Mouse (Mus musculus): ENCODE data around the gene Pdzd4. TPM values are rescaled to one million over a fixed set of nuclear protein-coding genes. Genes with fewer than 3 reads are reported as not detected.

Gene Pdzd4
- total and polyA plus RNA-seq, 3 experiments: 1.1 to 1.7 (median 1.5) TPM

GRCm38 (mm10) chrX:73793039-73793438 lies 31.7 kb downstream of the Pdzd4 start:
- Histone ChIP-seq H3K79me2 (replicated peaks; ENCODE audit: control insufficient read depth, insufficient read depth, low read length) (no peaks in the 10 kb centered on the region), H3K36me3 (ENCODE audit: control insufficient read depth, insufficient read depth, low read length) (no peaks in the 10 kb centered on the region), H3K4me3 (no peak overlapping the region), H3K4me1 (ENCODE audit: control insufficient read depth, insufficient read depth, low read length) (no peaks in the 10 kb centered on the region; the same call in 1 of the 2 replicates), H3K27ac (no peak overlapping the region), H3K9ac (ENCODE audit: low read depth, low read length) (no peak overlapping the region), H3K27me3 (ENCODE audit: control insufficient read depth, insufficient read depth, low read length) (no peaks in the 10 kb centered on the region)
- intact Hi-C loops (cut with DNase I): no loop called here
- TF ChIP-seq CTCF (IDR thresholded peaks at IDR 0.05) (no peak), POLR2A (IDR thresholded peaks at IDR 0.05; ENCODE audit: insufficient read depth, low read depth, low read length) (no peak), EP300 (IDR thresholded peaks at IDR 0.05; ENCODE audit: insufficient read depth, low read depth, low read length) (no peak)
- DNase-seq: no peak

DNA sequence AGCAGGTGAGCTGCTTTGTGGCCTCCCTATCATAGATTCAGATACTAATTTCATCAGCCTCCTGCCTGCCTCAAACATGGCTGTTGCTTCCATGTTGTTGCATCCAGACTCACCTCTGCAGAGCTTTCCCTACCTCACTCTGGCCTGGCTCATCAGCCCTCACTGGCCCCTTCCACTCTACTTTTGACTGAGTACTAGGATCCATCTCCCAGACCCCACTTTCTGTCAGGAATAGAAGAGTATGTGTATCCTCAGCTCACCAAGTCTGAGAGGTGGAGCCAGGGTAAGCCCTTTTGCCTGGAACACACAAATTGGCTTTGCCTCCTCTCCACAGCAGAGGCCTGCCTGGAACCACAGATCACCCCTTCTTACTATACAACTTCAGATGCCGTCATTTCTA lies 36.3 kb downstream of the Pdzd4 start:
- 74% methylated on average over 1 of the region's 1 CpGs for WGBS
- Histone ChIP-seq H3K27ac (no peak overlapping the region), H3K36me3 (ENCODE audit: control insufficient read depth, insufficient read depth, low read length) (peaks cover 1% of the 10 kb centered on the region), H3K4me3 (no peak overlapping the region), H3K27me3 (ENCODE audit: control insufficient read depth, insufficient read depth, low read length) (no peaks in the 10 kb centered on the region), H3K4me1 (ENCODE audit: control insufficient read depth, insufficient read depth, low read length) (peaks cover 1% of the 10 kb centered on the region; the same call in 1 of the 2 replicates), H3K9ac (ENCODE audit: low read depth, low read length) (no peak overlapping the region), H3K79me2 (replicated peaks; ENCODE audit: control insufficient read depth, insufficient read depth, low read length) (no peaks in the 10 kb centered on the region)
- intact Hi-C loops (cut with DNase I): loop anchor here (5.0 kb wide), 2 partner anchors 116 to 179 kb away; partner anchors contain the start of genes Hcfc1 and Slc6a8
- peak in 1 of 2 experiments; percentile 1 for DNase-seq
- TF ChIP-seq CTCF (IDR thresholded peaks at IDR 0.05) (no peak), EP300 (IDR thresholded peaks at IDR 0.05; ENCODE audit: insufficient read depth, low read depth, low read length) (no peak), POLR2A (IDR thresholded peaks at IDR 0.05; ENCODE audit: insufficient read depth, low read depth, low read length) (no peak)

- H3K36me3 ChIP-seq (ENCODE audit: control insufficient read depth, insufficient read depth, low read length): peaks cover 1% of the 10 kb centered on the region
- H3K27me3 ChIP-seq (ENCODE audit: control insufficient read depth, insufficient read depth, low read length): no peaks in the 10 kb centered on the region
- peak overlapping the region; percentile 62 for H3K4me3 ChIP-seq
- DNase-seq: no peak
- H3K79me2 ChIP-seq (replicated peaks; ENCODE audit: control insufficient read depth, insufficient read depth, low read length): no peaks in the 10 kb centered on the region
- intact Hi-C loops (cut with DNase I): loop anchor here (2.0 to 5.0 kb wide), 3 partner anchors 70 to 180 kb away; partner anchors contain the start of genes Abcd1, Bcap31, Hcfc1 and Slc6a8
- peaks cover 4% of the 10 kb centered on the region; the same call in 1 of the 2 replicates for H3K4me1 ChIP-seq (ENCODE audit: control insufficient read depth, insufficient read depth, low read length)
- peak overlapping the region; percentile 97 for H3K27ac ChIP-seq
- peak overlapping the region; percentile 79 for H3K9ac ChIP-seq (ENCODE audit: low read depth, low read length)
- TF ChIP-seq POLR2A (IDR thresholded peaks at IDR 0.05; ENCODE audit: insufficient read depth, low read depth, low read length): no peak
- TF ChIP-seq EP300 (IDR thresholded peaks at IDR 0.05; ENCODE audit: insufficient read depth, low read depth, low read length): no peak
- TF ChIP-seq CTCF (IDR thresholded peaks at IDR 0.05): no peak
- WGBS: 20% methylated on average over 22 of the region's 22 CpGs
Measured at GRCm38 (mm10) chrX:73787225-73787558, 37.6 kb downstream of the Pdzd4 start.

DNA sequence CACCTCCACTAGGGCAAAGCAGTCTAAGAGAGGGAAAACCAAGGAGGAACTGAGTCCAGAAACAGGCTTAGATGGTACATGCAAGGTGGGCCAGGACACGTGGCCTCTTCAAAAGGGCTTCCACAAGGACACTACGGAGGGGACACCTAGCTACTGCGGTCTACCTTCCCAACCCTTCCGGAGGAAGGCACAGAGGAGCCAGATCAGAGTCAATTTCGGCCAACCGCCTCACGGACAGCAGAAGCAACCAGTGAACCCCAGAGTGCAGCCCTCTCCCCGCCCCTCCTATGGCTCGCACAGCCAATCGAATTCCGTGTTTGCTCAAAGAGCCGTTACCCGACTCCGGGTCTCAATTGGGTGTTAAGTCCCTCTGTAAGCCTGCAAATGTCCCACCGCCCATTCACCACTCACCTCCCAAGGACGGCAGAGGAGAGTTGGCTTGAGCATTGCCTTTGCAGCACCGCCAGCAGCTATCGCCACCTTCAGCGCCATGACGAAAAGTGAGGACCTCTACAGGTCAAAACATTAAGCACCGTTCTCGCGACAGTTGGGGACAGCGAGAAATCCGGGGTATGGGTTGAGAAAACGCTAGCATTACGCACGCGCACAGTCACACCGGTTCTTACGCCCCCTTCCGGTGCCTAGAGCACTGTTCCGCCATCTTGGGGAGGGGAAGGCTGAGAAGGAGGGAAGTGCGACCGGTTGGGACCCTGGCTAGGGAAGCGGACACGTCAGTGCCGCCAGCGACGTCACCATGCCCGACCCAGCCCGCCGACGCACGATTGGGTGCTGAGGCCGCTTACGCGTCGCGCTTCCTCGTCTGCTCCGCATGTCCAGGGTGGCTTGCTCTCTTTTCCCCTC lies 38.2 kb downstream of the Pdzd4 start, which contains the start of the genes Idh3g and Ssr4:
TSS of gene Idh3g (minus strand) at position 534 of the 861 bp plus-strand sequence.
TSS of gene Ssr4 (plus strand) at position 665 of the 861 bp plus-strand sequence.
- 18% methylated on average over 52 of the region's 52 CpGs for WGBS
- intact Hi-C loops (cut with DNase I): loop anchor here (2.0 to 5.0 kb wide), 3 partner anchors 70 to 181 kb away; partner anchors contain the start of genes Abcd1, Bcap31, Hcfc1 and Slc6a8
- TF ChIP-seq EP300 (IDR thresholded peaks at IDR 0.05; ENCODE audit: insufficient read depth, low read depth, low read length) (no peak), CTCF (IDR thresholded peaks at IDR 0.05) (peak; percentile 63)
- DNase-seq: peak; percentile 92 to 95
- no peaks in the 10 kb centered on the region for H3K27me3 ChIP-seq (ENCODE audit: control insufficient read depth, insufficient read depth, low read length)
- peak within 1 kb of the TSS; percentile 97 for H3K27ac ChIP-seq
- peaks cover 1% of the 10 kb centered on the region for H3K36me3 ChIP-seq (ENCODE audit: control insufficient read depth, insufficient read depth, low read length)
- peak within 1 kb of the TSS; percentile 81 for H3K9ac ChIP-seq (ENCODE audit: low read depth, low read length)
- no peaks in the 10 kb centered on the region for H3K79me2 ChIP-seq (replicated peaks; ENCODE audit: control insufficient read depth, insufficient read depth, low read length)
- peaks cover 4% of the 10 kb centered on the region; the same call in 1 of the 2 replicates for H3K4me1 ChIP-seq (ENCODE audit: control insufficient read depth, insufficient read depth, low read length)
- peak within 1 kb of the TSS; percentile 62 for H3K4me3 ChIP-seq

DNA sequence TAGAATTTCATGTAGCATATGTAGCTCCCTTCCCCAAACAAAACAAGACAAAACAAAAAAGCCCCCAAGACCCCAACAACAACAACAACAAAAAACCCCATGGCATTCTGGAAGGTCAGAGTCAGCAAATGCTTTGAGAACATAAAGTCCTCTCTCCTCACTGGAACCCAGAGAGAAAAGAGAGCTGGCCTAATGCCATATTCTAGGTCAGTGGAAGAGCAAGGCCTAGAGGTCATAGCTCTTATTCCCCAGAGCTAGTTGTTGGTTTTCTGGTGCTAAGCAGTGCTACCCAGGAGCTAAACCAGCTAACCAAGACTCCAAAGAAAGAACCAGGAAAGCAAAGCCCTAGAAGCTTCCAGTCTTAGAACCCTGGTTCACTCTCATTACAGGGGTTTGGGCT lies 39.1 kb downstream of the Pdzd4 start:
- peak overlapping the region; percentile 97 for H3K27ac ChIP-seq
- peaks cover 4% of the 10 kb centered on the region; the same call in 1 of the 2 replicates for H3K4me1 ChIP-seq (ENCODE audit: control insufficient read depth, insufficient read depth, low read length)
- no peaks in the 10 kb centered on the region for H3K27me3 ChIP-seq (ENCODE audit: control insufficient read depth, insufficient read depth, low read length)
- H3K9ac ChIP-seq (ENCODE audit: low read depth, low read length): peak overlapping the region; percentile 63
- H3K36me3 ChIP-seq (ENCODE audit: control insufficient read depth, insufficient read depth, low read length): peaks cover 1% of the 10 kb centered on the region
- H3K79me2 ChIP-seq (replicated peaks; ENCODE audit: control insufficient read depth, insufficient read depth, low read length): no peaks in the 10 kb centered on the region
- no peak for TF ChIP-seq CTCF (IDR thresholded peaks at IDR 0.05)
- no peak for TF ChIP-seq EP300 (IDR thresholded peaks at IDR 0.05; ENCODE audit: insufficient read depth, low read depth, low read length)
- TF ChIP-seq POLR2A (IDR thresholded peaks at IDR 0.05; ENCODE audit: insufficient read depth, low read depth, low read length): no peak
- H3K4me3 ChIP-seq: peak overlapping the region; percentile 62
- intact Hi-C loops (cut with DNase I): loop anchor here (2.0 to 5.0 kb wide), 3 partner anchors 69 to 182 kb away; partner anchors contain the start of genes Abcd1, Bcap31, Hcfc1 and Slc6a8
- no peak for DNase-seq

GRCm38 (mm10) chrX:73782227-73782626 lies 42.5 kb downstream of the Pdzd4 start:
- no peak for DNase-seq
- Histone ChIP-seq H3K4me1 (ENCODE audit: control insufficient read depth, insufficient read depth, low read length) (peaks cover 2% of the 10 kb centered on the region; the same call in 1 of the 2 replicates), H3K36me3 (ENCODE audit: control insufficient read depth, insufficient read depth, low read length) (peaks cover 1% of the 10 kb centered on the region), H3K9ac (ENCODE audit: low read depth, low read length) (no peak overlapping the region), H3K79me2 (replicated peaks; ENCODE audit: control insufficient read depth, insufficient read depth, low read length) (no peaks in the 10 kb centered on the region), H3K4me3 (no peak overlapping the region), H3K27me3 (ENCODE audit: control insufficient read depth, insufficient read depth, low read length) (no peaks in the 10 kb centered on the region), H3K27ac (no peak overlapping the region)
- TF ChIP-seq POLR2A (IDR thresholded peaks at IDR 0.05; ENCODE audit: insufficient read depth, low read depth, low read length): no peak
- no peak for TF ChIP-seq EP300 (IDR thresholded peaks at IDR 0.05; ENCODE audit: insufficient read depth, low read depth, low read length)
- TF ChIP-seq CTCF (IDR thresholded peaks at IDR 0.05): no peak
- WGBS: 66% methylated on average over 3 of the region's 3 CpGs
- intact Hi-C loops (cut with DNase I): no loop called here

Data from heart, adult 2 months (tissue).